Mouse (Mus musculus) stomach, embryonic 16.5 days (tissue): ENCODE data around the gene Aanat. TPM values are rescaled to one million over a fixed set of nuclear protein-coding genes. Genes with fewer than 3 reads are reported as not detected.

ENCODE experiments used
- ATAC-seq: fragments of 200-750 bp; cut with Nextera tagmentation; 2 replicates; pipeline ENCODE4 v1.8.0; 2017; ENCODE audit warnings: moderate number of reproducible peaks, moderate TSS enrichment; ENCODE audit not compliant: insufficient read depth, low FRiP score
- H3K27ac ChIP-seq: fragments of 300-500 bp; sonication (generic); 2 replicates; pipeline ENCODE4 v1.5.1; 2014; ENCODE audit warnings: low read length
- H3K27me3 ChIP-seq: fragments of 300-500 bp; sonication (generic); 2 replicates; pipeline ENCODE4 v1.6.1; 2014; ENCODE audit warnings: low read length, control low read depth, mixed read lengths; ENCODE audit not compliant: control insufficient read depth, insufficient read depth
- H3K36me3 ChIP-seq: fragments of 300-500 bp; sonication (generic); 2 replicates; pipeline ENCODE4 v1.6.1; 2014; ENCODE audit warnings: low read length; ENCODE audit not compliant: control insufficient read depth, insufficient read depth
- H3K4me1 ChIP-seq: fragments of 300-500 bp; sonication (generic); 2 replicates; pipeline ENCODE4 v1.6.1; 2014; ENCODE audit warnings: low read length, control low read depth, mixed read lengths; ENCODE audit not compliant: control insufficient read depth, insufficient read depth
- H3K4me2 ChIP-seq: fragments of 300-500 bp; sonication (generic); 2 replicates; pipeline ENCODE4 v1.6.1; 2014; ENCODE audit warnings: low read depth, low read length, mixed read lengths
- H3K4me3 ChIP-seq: fragments of 300-500 bp; sonication (generic); replicated peaks from 2 replicates; pipeline ENCODE4 v1.5.1; 2014; ENCODE audit warnings: mild to moderate bottlenecking, low read length
- H3K9ac ChIP-seq: fragments of 300-500 bp; sonication (generic); 2 replicates; pipeline ENCODE4 v1.6.1; 2014; ENCODE audit warnings: low read length
- H3K9me3 ChIP-seq: fragments of 300-500 bp; sonication (generic); replicated peaks from 2 replicates; pipeline ENCODE4 v1.6.1; 2016; ENCODE audit warnings: low read length, control low read depth; ENCODE audit not compliant: control insufficient read depth
- WGBS: fragments of 180-500 bp; shearing (Covaris S2); extraction: QIAGEN DNeasy Blood & Tissue Kit; methylation state at CpG from one replicate; pipeline ENCODE4 v1.1.7; 2014; 5-methylcytosine and 5-hydroxymethylcytosine counted together
- polyA plus RNA-seq: library from polyadenylated mRNA; unstranded; fragments of >200 nt; fragmentation: Nextera tagmentation; extraction: Ambion mirVana; gene quantifications from 2 replicates; pipeline ENCODE4 v1.2.1, GENCODE M21; 2015

Gene Aanat
- polyA plus RNA-seq, 1 experiment from 2014 or later, result not detected

DNA sequence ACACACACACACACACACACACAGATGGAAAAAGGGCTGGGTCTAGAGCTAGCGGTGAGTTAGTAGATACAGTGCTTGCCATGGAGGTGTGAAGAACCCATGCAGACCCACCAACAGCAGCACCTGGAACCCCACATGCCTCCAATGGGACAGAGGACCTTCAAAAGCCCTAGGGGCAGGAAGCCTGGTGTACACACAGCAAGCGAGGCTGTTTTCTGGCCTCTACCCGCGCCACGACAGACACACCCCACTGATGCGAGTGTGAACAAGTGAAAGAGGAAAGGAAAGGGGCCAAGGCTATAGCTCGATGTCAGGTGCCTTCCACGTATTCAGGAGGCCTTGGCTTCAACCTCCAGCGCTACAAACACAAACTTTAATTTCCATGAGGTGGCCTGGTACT is 25.7 kb downstream of the Aanat start:
- no peak overlapping the region for H3K9ac ChIP-seq
- no peaks in the 10 kb centered on the region for H3K27me3 ChIP-seq
- H3K27ac ChIP-seq, result no peak overlapping the region
- H3K9me3 ChIP-seq, result no peaks in the 10 kb centered on the region
- H3K4me2 ChIP-seq, result no peak overlapping the region
- H3K4me1 ChIP-seq, result peaks cover 17% of the 10 kb centered on the region
- WGBS, result 83% methylated on average over 9 of the region's 9 CpGs
- no peak for ATAC-seq
- H3K4me3 ChIP-seq, result no peak overlapping the region
- no peaks in the 10 kb centered on the region for H3K36me3 ChIP-seq

DNA sequence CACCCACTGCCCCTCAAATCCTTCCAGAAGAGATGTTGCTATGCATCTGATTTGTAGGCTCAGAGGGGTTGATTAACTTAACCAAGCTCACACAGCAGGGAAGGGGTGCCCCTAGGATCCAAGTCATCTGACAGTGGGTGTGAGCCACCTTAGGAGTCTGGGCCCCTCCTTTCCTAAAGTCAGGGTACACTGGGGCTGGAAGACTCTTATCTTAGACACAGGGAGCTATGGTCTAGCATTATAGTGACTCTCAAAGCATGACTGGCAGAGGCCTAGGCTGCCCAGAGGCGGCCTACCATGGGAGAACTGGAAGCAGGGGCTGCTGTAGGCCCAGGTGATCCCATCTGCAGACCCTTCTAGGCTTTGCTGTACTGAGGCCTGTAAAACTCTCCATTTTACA is 26.3 kb downstream of the Aanat start:
- WGBS, result 87% methylated on average over 1 of the region's 1 CpGs
- Histone ChIP-seq H3K4me1 (peaks cover 20% of the 10 kb centered on the region), H3K27me3 (no peaks in the 10 kb centered on the region), H3K9ac (no peak overlapping the region), H3K4me3 (no peak overlapping the region), H3K27ac (no peak overlapping the region), H3K4me2 (no peak overlapping the region), H3K36me3 (no peaks in the 10 kb centered on the region), H3K9me3 (no peaks in the 10 kb centered on the region)
- no peak for ATAC-seq

DNA sequence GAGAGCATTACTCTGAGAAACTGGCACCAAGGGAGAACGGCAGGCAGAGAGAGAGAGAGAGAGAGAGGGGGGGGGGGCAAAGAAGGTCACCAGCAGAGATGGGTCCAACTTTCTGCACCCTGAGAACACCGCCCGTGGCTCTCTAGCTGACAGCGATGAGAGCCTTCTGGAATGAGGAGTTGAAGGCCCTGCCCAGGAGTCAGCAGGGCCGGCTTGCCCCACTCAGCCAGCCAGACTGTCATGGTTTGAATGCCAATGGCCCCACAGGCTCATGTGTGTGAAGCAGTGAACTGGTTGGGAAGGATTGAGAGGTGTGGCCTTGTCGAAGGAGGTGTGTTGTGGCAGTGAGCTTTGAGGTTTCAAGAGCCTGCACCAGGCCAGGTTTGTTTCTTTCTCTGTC is 27.0 kb downstream of the Aanat start:
- no peak overlapping the region for H3K9ac ChIP-seq
- H3K27ac ChIP-seq, result no peak overlapping the region
- WGBS, result 89% methylated on average over 6 of the region's 6 CpGs
- peaks cover 23% of the 10 kb centered on the region for H3K4me1 ChIP-seq
- H3K27me3 ChIP-seq, result no peaks in the 10 kb centered on the region
- no peaks in the 10 kb centered on the region for H3K9me3 ChIP-seq
- no peak overlapping the region for H3K4me3 ChIP-seq
- ATAC-seq, result no peak
- H3K4me2 ChIP-seq, result no peak overlapping the region
- H3K36me3 ChIP-seq, result no peaks in the 10 kb centered on the region

DNA sequence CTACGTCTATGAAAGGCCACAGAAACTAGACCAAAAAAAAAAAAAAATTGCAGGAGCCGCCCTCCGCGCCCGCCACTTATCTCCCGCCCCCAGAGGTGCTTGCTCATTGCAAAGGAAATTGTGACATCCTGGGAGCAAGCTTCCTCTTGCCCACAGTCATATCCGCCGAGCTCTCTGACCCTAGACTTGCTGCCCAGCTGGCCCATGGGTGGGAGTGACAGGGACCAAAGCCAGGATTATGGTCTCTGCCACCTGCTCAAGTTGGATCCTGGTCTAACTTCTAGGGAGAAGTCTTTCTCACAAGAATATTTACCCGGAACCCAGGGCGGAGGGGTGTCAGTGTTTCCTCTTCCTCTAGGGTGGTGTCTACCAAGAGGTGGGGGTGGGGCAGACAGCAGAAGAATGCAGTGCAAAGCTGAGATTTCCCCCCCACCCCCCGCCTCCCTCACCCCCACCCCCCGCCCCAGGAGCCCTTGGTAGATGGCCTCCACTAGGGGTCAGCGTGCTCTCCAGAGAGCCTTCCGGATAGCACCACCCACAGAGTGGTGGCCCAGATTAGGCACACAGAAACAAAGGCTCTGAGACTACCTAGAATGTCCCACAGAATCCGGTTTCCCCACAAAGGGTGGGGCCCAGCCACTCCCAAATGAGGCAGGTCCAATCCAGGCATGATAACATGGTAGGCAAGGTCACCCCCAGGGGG is 29.7 kb downstream of the Aanat start:
- Histone ChIP-seq H3K36me3 (no peaks in the 10 kb centered on the region), H3K9me3 (no peaks in the 10 kb centered on the region), H3K27ac (peak overlapping the region; percentile 74), H3K27me3 (no peaks in the 10 kb centered on the region), H3K4me3 (no peak overlapping the region), H3K4me2 (peak overlapping the region; percentile 22), H3K9ac (peak overlapping the region; percentile 18; the same call in 1 of the 2 replicates), H3K4me1 (peaks cover 38% of the 10 kb centered on the region)
- WGBS, result 37% methylated on average over 15 of the region's 15 CpGs
- peak; percentile 63 for ATAC-seq

- WGBS, result 66% methylated on average over 10 of the region's 10 CpGs
- Histone ChIP-seq H3K9ac (peak overlapping the region; percentile 7; the same call in 1 of the 2 replicates), H3K9me3 (no peaks in the 10 kb centered on the region), H3K4me2 (peak overlapping the region; percentile 22; the same call in 1 of the 2 replicates), H3K27me3 (no peaks in the 10 kb centered on the region), H3K4me3 (no peak overlapping the region), H3K27ac (peak overlapping the region; percentile 74), H3K4me1 (peaks cover 43% of the 10 kb centered on the region), H3K36me3 (no peaks in the 10 kb centered on the region)
- ATAC-seq, result no peak
Measured at GRCm38 (mm10) chr11:116616438-116617118, 30.3 kb downstream of the Aanat start.

- ATAC-seq, result no peak
- H3K27ac ChIP-seq, result no peak overlapping the region
- H3K36me3 ChIP-seq, result no peaks in the 10 kb centered on the region
- 88% methylated on average over 7 of the region's 7 CpGs for WGBS
- H3K4me1 ChIP-seq, result peaks cover 49% of the 10 kb centered on the region
- no peaks in the 10 kb centered on the region for H3K27me3 ChIP-seq
- H3K4me3 ChIP-seq, result no peak overlapping the region
- no peaks in the 10 kb centered on the region for H3K9me3 ChIP-seq
- H3K4me2 ChIP-seq, result no peak overlapping the region
- no peak overlapping the region; the same call in 1 of the 2 replicates for H3K9ac ChIP-seq
Measured at GRCm38 (mm10) chr11:116617641-116618040, 31.4 kb downstream of the Aanat start.

DNA sequence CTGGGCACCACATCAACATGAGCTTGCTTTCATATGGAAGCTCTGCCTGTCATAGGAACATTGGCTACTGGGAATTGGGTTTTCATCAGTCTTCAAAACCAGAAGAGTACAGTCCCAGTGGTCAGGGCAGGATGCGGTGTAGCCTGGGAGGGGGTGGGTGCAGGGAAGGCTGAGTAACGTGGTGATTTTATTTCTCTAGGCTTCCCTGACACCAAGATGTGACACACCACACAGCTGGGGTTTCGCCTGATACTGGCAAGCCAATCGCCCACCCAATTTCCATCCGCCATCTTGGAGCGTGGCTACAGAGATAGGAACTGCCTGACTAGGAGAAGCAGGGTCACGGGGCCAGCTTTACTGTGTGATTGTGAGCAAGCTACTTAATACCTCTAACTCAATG is 32.4 kb downstream of the Aanat start:
- Histone ChIP-seq H3K4me3 (no peak overlapping the region), H3K27me3 (no peaks in the 10 kb centered on the region), H3K36me3 (no peaks in the 10 kb centered on the region), H3K4me1 (peaks cover 57% of the 10 kb centered on the region), H3K27ac (no peak overlapping the region), H3K9ac (no peak overlapping the region), H3K9me3 (no peaks in the 10 kb centered on the region), H3K4me2 (no peak overlapping the region)
- no peak for ATAC-seq
- 90% methylated on average over 7 of the region's 7 CpGs for WGBS

DNA sequence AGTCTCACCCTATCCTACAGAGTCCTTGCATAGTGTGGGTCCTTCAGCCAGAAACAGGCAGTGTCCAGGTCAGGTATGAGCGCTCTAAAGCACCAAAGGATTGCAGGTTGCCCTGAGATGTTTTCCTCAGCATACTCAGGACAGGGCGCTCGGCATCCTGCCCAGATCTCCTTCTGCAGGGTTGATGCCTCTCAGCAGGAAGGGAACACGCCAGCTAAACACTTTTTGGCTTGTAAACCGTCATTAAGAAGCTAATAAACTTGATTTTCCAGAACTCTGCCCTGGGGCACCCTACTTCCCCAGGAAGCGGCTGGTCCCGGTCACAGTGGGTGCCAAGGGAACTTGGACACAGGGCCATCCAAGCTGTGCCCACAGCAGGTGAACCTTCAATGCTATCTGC is 32.9 kb downstream of the Aanat start:
- Histone ChIP-seq H3K9ac (no peak overlapping the region), H3K4me2 (no peak overlapping the region), H3K4me1 (peaks cover 57% of the 10 kb centered on the region), H3K9me3 (no peaks in the 10 kb centered on the region), H3K27ac (no peak overlapping the region), H3K27me3 (no peaks in the 10 kb centered on the region), H3K4me3 (no peak overlapping the region), H3K36me3 (no peaks in the 10 kb centered on the region)
- 83% methylated on average over 7 of the region's 7 CpGs for WGBS
- ATAC-seq, result no peak

DNA sequence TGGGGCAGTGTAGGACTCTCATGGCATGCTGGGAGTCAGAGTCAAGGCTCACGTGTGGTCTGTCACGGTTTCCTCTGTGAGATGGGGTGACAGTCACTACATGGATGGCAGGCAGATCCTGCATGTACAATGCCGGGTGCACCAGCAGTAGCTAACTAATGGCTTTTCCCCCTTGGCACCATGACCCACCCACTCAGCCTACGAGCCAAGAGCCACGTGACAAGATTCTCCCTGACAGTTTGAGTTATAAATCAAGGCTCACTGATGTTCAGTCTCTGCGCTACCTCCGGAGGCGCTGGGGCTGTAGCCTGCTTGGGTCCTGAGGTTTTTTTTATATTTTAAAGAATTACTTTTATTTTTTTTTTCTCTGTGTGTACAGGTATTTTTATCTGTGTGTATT is 33.3 kb downstream of the Aanat start:
- Histone ChIP-seq H3K36me3 (no peaks in the 10 kb centered on the region), H3K27me3 (no peaks in the 10 kb centered on the region), H3K27ac (no peak overlapping the region), H3K9me3 (no peaks in the 10 kb centered on the region), H3K4me1 (peaks cover 60% of the 10 kb centered on the region), H3K4me2 (no peak overlapping the region), H3K4me3 (no peak overlapping the region), H3K9ac (no peak overlapping the region)
- 61% methylated on average over 8 of the region's 8 CpGs for WGBS
- no peak for ATAC-seq
